Mouse (Mus musculus) right cerebral cortex, postnatal 14 days (tissue): ENCODE measurements at regions not wholly inside any gene's neighbourhood (a gene's known extent, or its start where the extent isn't known, plus 50 kb on each side); places are given as distances from the start of the nearest gene placed in this dataset.

Source experiments
- DNase-seq: peaks from one replicate; pipeline ENCODE4 v3.0.0; 2022

- no peak for DNase-seq
Measured at GRCm38 (mm10) chr15:62712543-62713131, 1132.3 kb downstream of the Gsdmc2 start.

GRCm38 (mm10) chr15:62712060-62712542 lies 1132.9 kb downstream of the Gsdmc2 start:
- DNase-seq = no peak

- DNase-seq = peak; percentile 16
Measured at GRCm38 (mm10) chr15:62709546-62709945, 1135.4 kb downstream of the Gsdmc2 start.

- DNase-seq = no peak
Measured at GRCm38 (mm10) chr15:62698559-62698958, 1146.4 kb downstream of the Gsdmc2 start.

- no peak for DNase-seq
Measured at GRCm38 (mm10) chr15:62694734-62695133, 1150.2 kb downstream of the Gsdmc2 start.

- no peak for DNase-seq
Measured at GRCm38 (mm10) chr15:62693671-62694070, 1151.3 kb downstream of the Gsdmc2 start.

DNA sequence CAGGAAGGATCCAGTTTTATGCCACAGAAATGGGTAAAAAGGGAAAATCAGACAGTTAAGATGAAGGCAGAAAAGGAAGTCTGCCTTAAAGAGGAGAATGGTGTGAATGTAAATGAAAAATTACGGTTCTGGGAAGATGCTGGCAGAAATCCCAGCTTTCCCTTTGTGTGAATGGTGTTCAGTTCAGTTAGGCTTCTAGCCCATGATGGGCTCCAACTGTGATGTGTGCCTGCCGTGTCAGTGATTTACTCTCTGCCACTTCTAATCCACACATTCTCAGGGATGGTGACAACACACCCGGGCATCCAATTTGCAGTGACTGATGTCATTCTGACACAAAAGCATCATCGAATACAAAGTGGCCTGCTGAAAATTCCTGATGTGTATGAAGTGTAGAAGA lies 1171.6 kb downstream of the Gsdmc2 start:
- peak; percentile 7 for DNase-seq

DNA sequence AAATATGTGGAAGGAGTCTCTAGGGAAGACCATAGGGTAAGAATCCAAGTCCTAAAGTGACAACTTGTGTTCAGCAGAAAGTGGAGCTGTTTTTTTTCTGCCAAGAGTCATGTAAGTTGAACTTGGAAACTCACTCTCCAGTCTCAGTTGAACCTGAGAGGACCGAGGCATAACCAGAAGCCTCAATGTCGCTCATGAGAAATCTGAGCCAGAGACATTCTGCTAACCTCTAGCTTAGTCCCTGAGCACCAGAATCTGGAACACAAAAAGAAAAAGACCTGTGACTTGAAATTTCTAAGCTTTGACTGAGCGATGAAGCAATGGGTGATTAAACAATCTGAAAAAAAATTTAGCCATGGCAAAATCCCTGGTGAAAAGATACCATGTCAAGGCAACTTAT lies 1175.0 kb downstream of the Gsdmc2 start:
- no peak for DNase-seq

DNA sequence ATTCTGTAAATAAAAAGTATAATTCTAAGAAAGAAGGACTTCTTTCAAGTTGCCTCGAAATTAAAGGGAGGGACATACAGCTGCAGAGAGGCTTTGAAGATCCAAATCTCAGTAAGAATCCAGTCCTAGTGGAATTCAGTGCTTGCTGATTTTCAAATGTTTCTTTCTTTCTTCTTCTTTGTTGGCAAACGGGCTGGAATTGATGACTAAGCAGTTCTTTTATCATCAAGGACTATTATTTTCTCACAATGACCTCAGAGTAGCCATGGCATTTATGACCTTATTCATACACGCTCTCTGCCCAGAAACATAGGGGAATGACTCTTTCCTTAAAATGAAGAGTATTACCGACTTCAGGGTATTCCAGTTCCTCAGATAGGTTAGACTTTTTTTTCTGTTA lies 1185.9 kb downstream of the Gsdmc2 start:
- no peak for DNase-seq

- DNase-seq = no peak
Measured at GRCm38 (mm10) chr15:62658695-62659094, 1186.3 kb downstream of the Gsdmc2 start.

DNA sequence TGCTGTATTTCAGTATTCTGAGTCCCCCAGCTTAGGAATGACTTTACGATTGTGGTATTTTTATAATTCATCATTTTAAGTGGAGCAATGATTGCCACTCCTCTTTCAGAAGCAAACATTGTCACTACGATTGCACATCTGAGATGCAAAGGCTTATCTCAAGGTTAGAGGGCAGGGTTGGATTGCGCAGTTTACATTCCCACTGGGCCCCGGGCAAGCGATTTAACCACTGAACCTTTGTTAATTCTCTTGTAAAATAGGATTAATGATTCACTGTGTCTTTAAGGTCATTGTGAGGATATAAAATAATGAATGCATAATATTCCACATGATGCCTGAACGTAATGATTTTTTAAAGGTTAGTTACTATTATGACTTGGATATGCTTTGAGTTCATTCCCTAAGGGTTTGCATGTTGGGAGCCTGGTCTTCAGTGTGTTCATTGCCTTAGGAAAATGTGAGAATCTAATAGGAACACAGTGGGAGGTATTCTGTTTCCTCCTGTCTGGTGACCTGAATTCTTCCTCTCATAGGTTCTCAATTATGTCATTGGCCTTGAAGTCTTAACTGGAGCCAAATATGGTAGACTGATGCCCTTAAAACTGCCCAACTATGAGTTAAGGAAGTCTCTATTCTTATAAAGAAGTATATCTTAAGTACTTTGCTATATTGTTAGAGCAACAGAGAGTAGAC lies 1198.4 kb downstream of the Gsdmc2 start:
- no peak for DNase-seq

- no peak for DNase-seq
Measured at GRCm38 (mm10) chr15:62644744-62645143, 1200.2 kb downstream of the Gsdmc2 start.

- DNase-seq = no peak
Measured at GRCm38 (mm10) chr15:62644296-62644695, 1200.7 kb downstream of the Gsdmc2 start.

GRCm38 (mm10) chr15:62641051-62641710 lies 1203.8 kb downstream of the Gsdmc2 start:
- DNase-seq = no peak

- no peak for DNase-seq
Measured at GRCm38 (mm10) chr15:62625406-62625805, 1219.6 kb downstream of the Gsdmc2 start.

DNA sequence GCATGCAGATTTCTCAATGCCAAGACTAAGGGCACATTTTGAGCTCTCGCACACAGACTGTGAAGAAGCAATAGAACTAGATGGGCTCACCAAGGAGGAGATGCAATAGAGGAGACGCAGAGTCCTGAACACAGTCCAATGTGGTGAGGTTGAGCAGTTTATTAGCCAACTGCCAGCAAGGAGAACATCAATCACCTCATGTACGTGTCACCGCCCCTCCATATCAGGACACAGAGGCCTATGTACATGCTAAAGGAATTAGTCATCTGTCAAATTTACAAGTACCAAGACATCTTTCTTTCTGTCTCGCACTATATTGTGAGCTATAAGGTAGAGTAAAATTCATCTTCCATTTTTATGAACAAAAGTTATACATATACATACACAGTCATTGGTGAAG lies 1228.9 kb downstream of the Gsdmc2 start:
- no peak for DNase-seq

GRCm38 (mm10) chr15:62596735-62597134 lies 1248.2 kb downstream of the Gsdmc2 start:
- no peak for DNase-seq

GRCm38 (mm10) chr15:62588580-62588979 lies 1256.4 kb downstream of the Gsdmc2 start:
- DNase-seq = no peak

DNA sequence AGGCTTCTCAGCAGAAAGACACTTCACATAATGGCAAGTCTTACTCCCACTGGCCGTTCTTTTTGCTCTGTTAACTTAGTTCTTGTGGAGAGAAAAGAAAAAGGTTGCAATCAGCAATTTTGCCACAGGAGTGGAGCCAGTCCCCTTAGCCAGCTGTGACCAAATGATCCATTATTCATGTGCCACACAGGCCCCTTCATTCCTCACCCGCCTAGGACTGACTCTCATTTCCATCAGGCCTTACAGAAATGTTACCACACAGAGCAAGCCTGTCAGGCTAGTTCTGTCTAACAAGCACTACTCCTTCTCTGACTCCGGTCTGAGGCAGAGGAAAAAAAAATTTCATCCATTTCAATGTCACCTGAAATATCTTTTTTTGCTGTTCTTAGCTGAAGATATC lies 1266.2 kb downstream of the Gsdmc2 start:
- no peak for DNase-seq

GRCm38 (mm10) chr15:62575791-62576190 lies 1269.2 kb downstream of the Gsdmc2 start:
- DNase-seq = no peak

DNA sequence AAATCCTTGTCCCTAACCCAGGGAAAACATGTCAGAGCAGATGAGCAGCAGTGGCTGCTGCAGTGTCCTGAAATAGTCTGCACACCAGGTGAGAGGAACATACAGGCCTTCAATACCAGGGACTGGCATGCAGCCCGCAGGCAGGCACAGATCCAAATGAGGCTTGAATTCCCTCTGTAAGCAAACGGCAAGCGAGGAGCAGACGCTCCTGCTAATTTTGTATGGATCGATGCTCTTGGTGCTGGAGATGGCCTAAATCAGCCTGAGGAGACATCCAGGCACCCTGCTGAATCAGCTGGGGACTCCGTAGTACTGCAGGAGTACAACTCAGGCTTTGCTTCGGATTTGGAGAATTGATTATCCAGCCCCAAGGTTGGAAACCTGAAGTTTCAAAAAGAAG lies 1273.2 kb downstream of the Gsdmc2 start:
- DNase-seq = peak; percentile 29

DNA sequence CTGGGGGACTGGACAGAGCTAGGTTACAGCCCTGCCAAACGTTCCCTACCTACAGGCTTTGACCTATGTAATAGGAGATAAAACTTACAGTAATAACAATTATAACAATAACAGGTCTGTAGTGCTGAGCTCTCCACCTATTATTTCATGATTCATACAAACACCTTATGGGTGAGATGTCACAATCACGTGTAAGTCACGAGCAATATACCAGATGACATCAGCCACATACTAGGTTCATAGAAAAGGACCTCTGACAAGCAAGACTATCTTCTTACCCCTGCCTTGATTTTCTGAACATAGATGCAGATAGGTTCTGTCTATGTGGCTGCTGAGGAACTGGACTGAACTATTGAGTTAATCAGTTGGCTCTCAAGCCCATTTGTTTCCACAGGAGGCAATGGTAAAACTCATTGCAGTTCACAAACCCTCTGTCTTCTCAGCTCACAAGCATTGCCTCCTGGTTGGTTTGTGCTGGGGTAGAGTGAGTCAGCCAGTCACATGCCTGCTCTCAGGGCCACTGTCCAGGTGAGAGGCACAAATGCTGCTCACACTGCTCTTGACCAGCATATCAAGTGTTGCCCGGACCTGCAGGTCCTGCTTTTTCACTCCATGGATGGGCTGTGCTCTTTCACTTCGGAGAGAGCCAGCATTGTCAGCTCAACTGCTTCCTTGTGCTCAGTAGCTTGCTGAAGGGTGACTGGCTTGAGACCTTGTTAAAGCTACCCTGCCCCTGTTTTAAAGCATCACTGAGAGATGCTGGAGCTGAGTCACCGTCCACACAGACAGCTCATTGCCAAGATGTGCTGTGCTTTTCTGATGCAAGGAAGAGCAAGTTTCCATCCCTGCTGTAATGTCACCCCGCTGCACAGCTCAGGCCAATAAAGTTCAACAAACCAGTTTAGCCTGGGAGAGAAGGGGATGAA lies 1275.9 kb downstream of the Gsdmc2 start:
- no peak for DNase-seq

DNA sequence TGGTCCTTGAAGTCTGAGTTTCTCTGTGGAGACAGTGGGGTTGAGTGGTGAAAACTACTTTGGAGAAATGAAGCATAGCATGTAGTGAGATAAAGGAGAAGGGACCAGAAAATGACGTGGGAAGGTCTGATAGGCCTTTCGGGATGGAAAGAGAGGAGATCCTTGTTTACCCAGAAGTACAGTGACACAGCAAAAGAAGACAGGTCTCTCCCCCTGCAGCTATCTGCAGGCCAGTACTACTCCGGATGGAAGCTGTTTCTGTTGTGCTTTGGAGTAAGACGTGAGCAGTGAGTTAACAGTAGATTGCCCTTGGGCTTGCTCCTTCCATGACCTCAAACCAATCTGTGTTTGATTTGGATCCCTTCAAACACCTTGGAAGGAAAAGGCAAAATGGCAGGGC lies 1277.5 kb downstream of the Gsdmc2 start:
- no peak for DNase-seq
